15 mouse cellular contexts compared by ENCODE assay signal in genomic region chr2:4817678-4818077, GRCm38 (mm10).
DNase-seq lines count a peak whose midpoint lies in the region; ATAC-seq and TF ChIP-seq lines count a peak whose summit lies in the region.
"Had no signal": no experiment of that assay in that cellular context is flagged by ENCODE, and none has a peak within 500 bp of the region (broad histone marks: within the 10 kb centered on the region; RNA-seq: fewer than 3 reads in every experiment).

No protein-coding gene starts in this region.

- H3K27ac ChIP-seq in heart, embryonic 11.5 days (ENCODE audit: low read depth, low read length), result no peak overlapping the region
- H3K27ac ChIP-seq in embryonic facial prominence, embryonic 10.5 days (replicated peaks), result peak overlapping the region; percentile 51
- no peak overlapping the region for H3K27ac ChIP-seq in hindbrain, embryonic 12.5 days
- H3K27ac ChIP-seq in midbrain, embryonic 14.5 days (replicated peaks; ENCODE audit: low read depth, low read length), result no peak overlapping the region
- H3K27ac ChIP-seq: gastrocnemius, adult 2 months; liver, embryonic 14.5 days had no signal

- no peaks in the 10 kb centered on the region; the same call in 1 of the 2 replicates for H3K4me1 ChIP-seq in heart, embryonic 11.5 days (ENCODE audit: control insufficient read depth, insufficient read depth, low read length)
- peaks cover 11% of the 10 kb centered on the region for H3K4me1 ChIP-seq in embryonic facial prominence, embryonic 10.5 days
- H3K4me1 ChIP-seq in hindbrain, embryonic 12.5 days, result peaks cover 8% of the 10 kb centered on the region
- peaks cover 7% of the 10 kb centered on the region for H3K4me1 ChIP-seq in midbrain, embryonic 14.5 days (ENCODE audit: control insufficient read depth, insufficient read depth, low read length)
- no peaks in the 10 kb centered on the region for H3K4me1 ChIP-seq in lung, adult 2 months (ENCODE audit: control insufficient read depth, insufficient read depth, low read length)

- H3K36me3 ChIP-seq in heart, embryonic 11.5 days (ENCODE audit: control insufficient read depth, insufficient read depth, low read length), result no peaks in the 10 kb centered on the region
- no peaks in the 10 kb centered on the region for H3K36me3 ChIP-seq in embryonic facial prominence, embryonic 10.5 days (replicated peaks)
- no peaks in the 10 kb centered on the region for H3K36me3 ChIP-seq in hindbrain, embryonic 12.5 days
- H3K36me3 ChIP-seq in midbrain, embryonic 14.5 days (ENCODE audit: control insufficient read depth, insufficient read depth, low read length), result no peaks in the 10 kb centered on the region

- H3K9me3 ChIP-seq in heart, embryonic 11.5 days (replicated peaks; ENCODE audit: control insufficient read depth, low read length), result no peaks in the 10 kb centered on the region
- no peaks in the 10 kb centered on the region for H3K9me3 ChIP-seq in embryonic facial prominence, embryonic 10.5 days
- no peaks in the 10 kb centered on the region; the same call in 1 of the 2 replicates for H3K9me3 ChIP-seq in hindbrain, embryonic 12.5 days (replicated peaks)
- no peaks in the 10 kb centered on the region for H3K9me3 ChIP-seq in midbrain, embryonic 14.5 days (ENCODE audit: control insufficient read depth, low read length)

- ATAC-seq in heart, embryonic 11.5 days (replicated peaks; ENCODE audit: insufficient number of reproducible peaks, low FRiP score, low TSS enrichment), result no peak
- ATAC-seq in hindbrain, embryonic 12.5 days (ENCODE audit: low FRiP score), result no peak
- no peak for ATAC-seq in midbrain, embryonic 14.5 days (ENCODE audit: low FRiP score, low TSS enrichment)
- ATAC-seq: Patski had no signal

- DNase-seq in heart, postnatal 4 days, result no peak
- DNase-seq in embryonic facial prominence, embryonic 10.5 days (ENCODE audit: low spot score), result peak; percentile 41
- DNase-seq in midbrain, embryonic 14.5 days, result no peak
- DNase-seq in lung, adult 2 months, result no peak
- no peak for DNase-seq in thymus, postnatal 25 days
- DNase-seq in right cerebral cortex, postnatal 10 days (ENCODE audit: low spot score in 2 of 2), result no peak
- DNase-seq: adrenal gland, adult 8-10 months; cerebellum, adult 11 months; gastrocnemius, adult 2 months; kidney, postnatal 25 days; thymus, adult 2 months had no signal

- TF ChIP-seq CTCF in lung, adult 2 months (IDR thresholded peaks at IDR 0.05; ENCODE audit: insufficient read depth, low read length), result no peak

- H3K4me3 ChIP-seq in heart, embryonic 11.5 days (ENCODE audit: low read depth, low read length), result no peak overlapping the region
- peak overlapping the region; percentile 42 for H3K4me3 ChIP-seq in embryonic facial prominence, embryonic 10.5 days
- no peak overlapping the region for H3K4me3 ChIP-seq in hindbrain, embryonic 12.5 days
- no peak overlapping the region for H3K4me3 ChIP-seq in midbrain, embryonic 14.5 days (replicated peaks; ENCODE audit: low read depth, low read length)
- H3K4me3 ChIP-seq in lung, adult 2 months (replicated peaks; ENCODE audit: extremely low read depth, low read depth, low read length), result no peak overlapping the region
- H3K4me3 ChIP-seq: gastrocnemius, adult 2 months had no signal

- H3K4me2 ChIP-seq in heart, embryonic 11.5 days, result peak overlapping the region; percentile 46
- H3K4me2 ChIP-seq in hindbrain, embryonic 12.5 days (replicated peaks), result peak overlapping the region; percentile 31; the same call in 1 of the 2 replicates
- H3K4me2 ChIP-seq in midbrain, embryonic 14.5 days (ENCODE audit: low read length), result peak overlapping the region; percentile 33

- TF ChIP-seq POLR2A in lung, adult 2 months (IDR thresholded peaks at IDR 0.05; ENCODE audit: borderline replicate concordance, extremely low read depth, low read depth, low read length), result no peak

- no peak overlapping the region for H3K9ac ChIP-seq in heart, embryonic 11.5 days (ENCODE audit: low read depth, low read length)
- H3K9ac ChIP-seq in hindbrain, embryonic 12.5 days, result no peak overlapping the region
- peak overlapping the region; percentile 16; the same call in 1 of the 2 replicates for H3K9ac ChIP-seq in midbrain, embryonic 14.5 days (replicated peaks; ENCODE audit: low read length)
- H3K9ac ChIP-seq: liver, embryonic 14.5 days had no signal

- H3K27me3 ChIP-seq in heart, embryonic 11.5 days (ENCODE audit: control insufficient read depth, insufficient read depth, low read length), result peaks cover 8% of the 10 kb centered on the region
- H3K27me3 ChIP-seq in embryonic facial prominence, embryonic 10.5 days (replicated peaks; ENCODE audit: low read depth, poor library complexity, severe bottlenecking), result peaks cover 15% of the 10 kb centered on the region
- no peaks in the 10 kb centered on the region for H3K27me3 ChIP-seq in hindbrain, embryonic 12.5 days
- H3K27me3 ChIP-seq in midbrain, embryonic 14.5 days (ENCODE audit: control insufficient read depth, insufficient read depth, low read length), result no peaks in the 10 kb centered on the region
- H3K27me3 ChIP-seq: Patski had no signal

- 1% methylated on average over 10 of the region's 10 CpGs for WGBS in heart, embryonic 11.5 days (ENCODE audit: insufficient replicate concordance)
- 3% methylated on average over 10 of the region's 10 CpGs for WGBS in embryonic facial prominence, embryonic 10.5 days
- 8% methylated on average over 10 of the region's 10 CpGs for WGBS in hindbrain, embryonic 12.5 days
- 4% methylated on average over 10 of the region's 10 CpGs for WGBS in midbrain, embryonic 14.5 days
- 13% methylated on average over 10 of the region's 10 CpGs for WGBS in lung, adult 2 months
